Mouse (Mus musculus) C2C12 (cell line): ENCODE measurements around the gene Tex35. TPM values are rescaled to one million over a fixed set of nuclear protein-coding genes. Genes with fewer than 3 reads are reported as not detected.

Experiments
- H3K27me3 ChIP-seq: one replicate; pipeline ENCODE4 v1.6.1; 2011; ENCODE audit not compliant: control insufficient read depth, insufficient read depth, insufficient read length
- H3K36me3 ChIP-seq: one replicate; pipeline ENCODE4 v1.6.1; 2011; ENCODE audit not compliant: control insufficient read depth, insufficient read depth
- H3K4me3 ChIP-seq: one replicate; pipeline ENCODE4 v1.5.1; 2011; ENCODE audit warnings: mild to moderate bottlenecking, control low read depth; ENCODE audit not compliant: poor library complexity, insufficient read depth, severe bottlenecking
- H3K79me2 ChIP-seq: one replicate; pipeline ENCODE4 v1.6.1; 2011; ENCODE audit not compliant: control insufficient read depth, insufficient read depth
- H3K79me3 ChIP-seq: one replicate; pipeline ENCODE4 v1.6.1; 2011; ENCODE audit warnings: low read depth, control low read depth
- H3ac ChIP-seq: one replicate; pipeline ENCODE3; 2011; ENCODE audit warnings: low read depth; ENCODE audit not compliant: control insufficient read depth, insufficient read length
- CEBPB ChIP-seq: IDR thresholded peaks from one replicate; pipeline ENCODE4 v1.6.1; 2011; ENCODE audit warnings: low read depth, mild to moderate bottlenecking, control low read depth, moderate library complexity
- CTCF ChIP-seq: IDR thresholded peaks from one replicate; pipeline ENCODE4 v1.5.1; 2011; ENCODE audit not compliant: control insufficient read depth, insufficient read depth, insufficient read length
- FOSL1 ChIP-seq: IDR thresholded peaks from one replicate; pipeline ENCODE4 v1.8.0; 2011; ENCODE audit warnings: mild to moderate bottlenecking, low read length; ENCODE audit not compliant: poor library complexity, insufficient read depth, severe bottlenecking
- MAX ChIP-seq: IDR thresholded peaks from one replicate; pipeline ENCODE4 v1.6.1; 2011; ENCODE audit warnings: mild to moderate bottlenecking, control low read depth
- MYOD1 ChIP-seq: IDR thresholded peaks from one replicate; pipeline ENCODE4 v1.6.1; 2011; ENCODE audit warnings: low read depth; ENCODE audit not compliant: control insufficient read depth, insufficient read length
- MYOG ChIP-seq: IDR thresholded peaks from one replicate; pipeline ENCODE4 v1.6.1; 2011; ENCODE audit not compliant: control insufficient read depth, insufficient read length; ENCODE audit errors: extremely low read depth
- USF1 ChIP-seq: IDR thresholded peaks from one replicate; pipeline ENCODE4 v1.6.1; 2011; ENCODE audit warnings: low read depth, mild to moderate bottlenecking, control low read depth, moderate library complexity
- polyA plus RNA-seq: library from polyadenylated mRNA; unstranded; fragments of >200 nt; fragmentation: generic; extraction: Trizol; gene quantifications from one replicate; pipeline ENCODE4 v1.2.1, GENCODE M21; 2012; ENCODE audit warnings: missing spikeins

Gene Tex35
- polyA plus RNA-seq, 1 experiment: not detected

GRCm38 (mm10) chr1:157062445-157062825 is 46.0 kb downstream of the Tex35 start:
- no peak overlapping the region for H3K4me3 ChIP-seq
- no peaks in the 10 kb centered on the region for H3K27me3 ChIP-seq
- H3ac ChIP-seq: no peak overlapping the region
- TF ChIP-seq MAX: no peak
- no peak for TF ChIP-seq FOSL1
- TF ChIP-seq MYOD1: no peak
- H3K79me2 ChIP-seq: no peaks in the 10 kb centered on the region
- H3K79me3 ChIP-seq: no peaks in the 10 kb centered on the region
- H3K36me3 ChIP-seq: no peaks in the 10 kb centered on the region

- no peak overlapping the region for H3ac ChIP-seq
- peak; percentile 87 for TF ChIP-seq FOSL1
- no peak for TF ChIP-seq CTCF
- TF ChIP-seq CEBPB: peak; percentile 86
- TF ChIP-seq MAX: peak; percentile 57
- no peaks in the 10 kb centered on the region for H3K36me3 ChIP-seq
- H3K4me3 ChIP-seq: no peak overlapping the region
- H3K27me3 ChIP-seq: no peaks in the 10 kb centered on the region
- no peaks in the 10 kb centered on the region for H3K79me3 ChIP-seq
- no peaks in the 10 kb centered on the region for H3K79me2 ChIP-seq
These were observed 46.6 kb downstream of the Tex35 start for GRCm38 (mm10) chr1:157061800-157062444.

GRCm38 (mm10) chr1:157061170-157061569 is 47.3 kb downstream of the Tex35 start:
- no peaks in the 10 kb centered on the region for H3K79me2 ChIP-seq
- no peak overlapping the region for H3K4me3 ChIP-seq
- no peak overlapping the region for H3ac ChIP-seq
- H3K79me3 ChIP-seq: no peaks in the 10 kb centered on the region
- peak; percentile 75 for TF ChIP-seq MAX
- no peak for TF ChIP-seq USF1
- no peaks in the 10 kb centered on the region for H3K36me3 ChIP-seq
- no peaks in the 10 kb centered on the region for H3K27me3 ChIP-seq

- H3ac ChIP-seq: no peak overlapping the region
- H3K79me2 ChIP-seq: no peaks in the 10 kb centered on the region
- no peaks in the 10 kb centered on the region for H3K27me3 ChIP-seq
- H3K36me3 ChIP-seq: no peaks in the 10 kb centered on the region
- H3K79me3 ChIP-seq: no peaks in the 10 kb centered on the region
- H3K4me3 ChIP-seq: no peak overlapping the region
- TF ChIP-seq CTCF: no peak
- TF ChIP-seq MAX: no peak
- no peak for TF ChIP-seq CEBPB
- TF ChIP-seq FOSL1: no peak
- no peak for TF ChIP-seq MYOG
- no peak for TF ChIP-seq USF1
These were observed 47.9 kb downstream of the Tex35 start for GRCm38 (mm10) chr1:157060441-157061135.

- TF ChIP-seq MYOD1: no peak
- no peak for TF ChIP-seq USF1
- TF ChIP-seq FOSL1: no peak
- TF ChIP-seq MYOG: no peak
- no peak for TF ChIP-seq MAX
- no peak for TF ChIP-seq CTCF
- no peak for TF ChIP-seq CEBPB
- no peaks in the 10 kb centered on the region for H3K79me3 ChIP-seq
- H3K4me3 ChIP-seq: no peak overlapping the region
These were observed 52.6 kb downstream of the Tex35 start for GRCm38 (mm10) chr1:157055901-157056300.

GRCm38 (mm10) chr1:157055288-157055831 is 53.1 kb downstream of the Tex35 start:
- Histone ChIP-seq H3K79me3 (no peaks in the 10 kb centered on the region), H3K36me3 (no peaks in the 10 kb centered on the region), H3K27me3 (no peaks in the 10 kb centered on the region), H3K79me2 (no peaks in the 10 kb centered on the region), H3ac (no peak overlapping the region), H3K4me3 (no peak overlapping the region)
- TF ChIP-seq MYOG (no peak), MAX (no peak), FOSL1 (no peak), CEBPB (no peak), MYOD1 (no peak), USF1 (no peak)

More at GRCm38 (mm10) chr1:157055901-157056300, 52.6 kb downstream of the Tex35 start:
- Histone ChIP-seq H3ac (no peak overlapping the region), H3K27me3 (no peaks in the 10 kb centered on the region), H3K36me3 (no peaks in the 10 kb centered on the region), H3K79me2 (no peaks in the 10 kb centered on the region)
